Mouse (Mus musculus) adrenal gland, postnatal 4 days (tissue): ENCODE data around the gene S100a2. TPM values are rescaled to one million over a fixed set of nuclear protein-coding genes. Genes with fewer than 3 reads are reported as not detected.

Source experiments
- DNase-seq, 2 experiments: peaks; one replicate each; pipeline ENCODE4 v3.0.0; 2021 to 2022; ENCODE audit warnings: low spot score in 2 of 2, mixed read lengths in 2 of 2
- long read RNA-seq, 2 experiments: library from polyadenylated mRNA; stranded (forward); transcript quantifications; one replicate each; pipeline ENCODE4 v2.0.0; 2021
- total RNA-seq, 2 experiments: library from RNA; stranded (reverse); gene quantifications; 2 replicates each; pipeline ENCODE4 v1.2.3; 2021

S100a2 gene
- total RNA-seq: not detected
- long read RNA-seq, experiment 1: 0 reads
- long read RNA-seq, experiment 2: 0 reads

- DNase-seq: no peak
Observed at GRCm38 (mm10) chr3:90589947-90590346, at the start of gene S100a2. S100a2 (plus strand) TSS chr3:90590247.

- no peak for DNase-seq
Observed at GRCm38 (mm10) chr3:90540904-90541303, 49.1 kb upstream of the S100a2 start.

- DNase-seq: no peak
Observed at GRCm38 (mm10) chr3:90549676-90550420, 40.2 kb upstream of the S100a2 start.

- DNase-seq: no peak
Observed at GRCm38 (mm10) chr3:90550421-90550790, 39.6 kb upstream of the S100a2 start.

GRCm38 (mm10) chr3:90552231-90552630 lies 37.8 kb upstream of the S100a2 start:
- DNase-seq: no peak

- DNase-seq: no peak
Observed at GRCm38 (mm10) chr3:90555954-90556353, 34.1 kb upstream of the S100a2 start.

- no peak for DNase-seq
Observed at GRCm38 (mm10) chr3:90560008-90560628, 29.9 kb upstream of the S100a2 start, which contains the start of gene S100a3. S100a3 (plus strand) TSS chr3:90560578.

GRCm38 (mm10) chr3:90574691-90575090 lies 15.4 kb upstream of the S100a2 start:
- DNase-seq: no peak

- no peak for DNase-seq
Observed at GRCm38 (mm10) chr3:90575320-90575719, 14.7 kb upstream of the S100a2 start.

GRCm38 (mm10) chr3:90576351-90577001 lies 13.6 kb upstream of the S100a2 start:
- no peak for DNase-seq

GRCm38 (mm10) chr3:90579433-90579832 lies 10.6 kb upstream of the S100a2 start:
- DNase-seq: no peak

- no peak for DNase-seq
Observed at GRCm38 (mm10) chr3:90581141-90581540, 8.9 kb upstream of the S100a2 start.

- no peak for DNase-seq
Observed at GRCm38 (mm10) chr3:90582156-90582555, 7.9 kb upstream of the S100a2 start.

- no peak for DNase-seq
Observed at GRCm38 (mm10) chr3:90582556-90582955, 7.5 kb upstream of the S100a2 start.

- DNase-seq: no peak
Observed at GRCm38 (mm10) chr3:90583893-90584292, 6.2 kb upstream of the S100a2 start.

GRCm38 (mm10) chr3:90585595-90585994 lies 4.5 kb upstream of the S100a2 start:
- peak in 1 of 2 experiments; percentile 43 for DNase-seq

- no peak for DNase-seq
Observed at GRCm38 (mm10) chr3:90586016-90586643, 3.9 kb upstream of the S100a2 start.

- DNase-seq: peak; percentile 27 to 40
Observed at GRCm38 (mm10) chr3:90586906-90587305, 3.1 kb upstream of the S100a2 start.

GRCm38 (mm10) chr3:90587361-90588101 lies 2.5 kb upstream of the S100a2 start:
- DNase-seq: no peak

- no peak for DNase-seq
Observed at GRCm38 (mm10) chr3:90589390-90589789, 657 bp upstream of the S100a2 start.

GRCm38 (mm10) chr3:90594466-90594865 lies 4.4 kb downstream of the S100a2 start:
- no peak for DNase-seq
